Mouse (Mus musculus) intestine, embryonic 15.5 days (tissue): ENCODE measurements around the gene Plekhh1. TPM values are rescaled to one million over a fixed set of nuclear protein-coding genes. Genes with fewer than 3 reads are reported as not detected.

Experiments
- ATAC-seq: fragments of 200-750 bp; cut with Nextera tagmentation; 2 replicates; pipeline ENCODE4 v1.8.0; 2017; ENCODE audit warnings: moderate TSS enrichment, moderate library complexity
- H3K27ac ChIP-seq: fragments of 300-500 bp; sonication (generic); 2 replicates; pipeline ENCODE4 v1.5.1; 2015; ENCODE audit warnings: mild to moderate bottlenecking, inconsistent platforms
- H3K27me3 ChIP-seq: fragments of 300-500 bp; sonication (generic); replicated peaks from 2 replicates; pipeline ENCODE4 v1.6.1; 2015; ENCODE audit warnings: inconsistent platforms
- H3K36me3 ChIP-seq: fragments of 300-500 bp; sonication (generic); 2 replicates; pipeline ENCODE4 v1.6.1; 2015; ENCODE audit warnings: inconsistent platforms
- H3K4me1 ChIP-seq: fragments of 300-500 bp; sonication (generic); replicated peaks from 2 replicates; pipeline ENCODE4 v1.6.1; 2015; ENCODE audit warnings: inconsistent platforms
- H3K4me2 ChIP-seq: fragments of 300-500 bp; sonication (generic); replicated peaks from 2 replicates; pipeline ENCODE4 v1.6.1; 2015; ENCODE audit warnings: mild to moderate bottlenecking, inconsistent platforms
- H3K4me3 ChIP-seq: fragments of 300-500 bp; sonication (generic); replicated peaks from 2 replicates; pipeline ENCODE4 v1.5.1; 2015; ENCODE audit warnings: inconsistent platforms
- H3K9ac ChIP-seq: fragments of 300-500 bp; sonication (generic); 2 replicates; pipeline ENCODE4 v1.6.1; 2015; ENCODE audit warnings: inconsistent platforms
- H3K9me3 ChIP-seq: fragments of 300-500 bp; sonication (generic); 2 replicates; pipeline ENCODE4 v1.6.1; 2016; ENCODE audit warnings: inconsistent platforms
- WGBS: fragments of 180-500 bp; shearing (Covaris S2); methylation state at CpG from one replicate; pipeline ENCODE4 v1.1.7; 2015; 5-methylcytosine and 5-hydroxymethylcytosine counted together
- polyA plus RNA-seq: library from polyadenylated mRNA; unstranded; fragments of >200 nt; fragmentation: Nextera tagmentation; extraction: Ambion mirVana; gene quantifications from 2 replicates; pipeline ENCODE4 v1.2.1, GENCODE M21; 2015

Plekhh1 gene
- 6.8 and 7.3 TPM in 2 replicates for polyA plus RNA-seq

DNA sequence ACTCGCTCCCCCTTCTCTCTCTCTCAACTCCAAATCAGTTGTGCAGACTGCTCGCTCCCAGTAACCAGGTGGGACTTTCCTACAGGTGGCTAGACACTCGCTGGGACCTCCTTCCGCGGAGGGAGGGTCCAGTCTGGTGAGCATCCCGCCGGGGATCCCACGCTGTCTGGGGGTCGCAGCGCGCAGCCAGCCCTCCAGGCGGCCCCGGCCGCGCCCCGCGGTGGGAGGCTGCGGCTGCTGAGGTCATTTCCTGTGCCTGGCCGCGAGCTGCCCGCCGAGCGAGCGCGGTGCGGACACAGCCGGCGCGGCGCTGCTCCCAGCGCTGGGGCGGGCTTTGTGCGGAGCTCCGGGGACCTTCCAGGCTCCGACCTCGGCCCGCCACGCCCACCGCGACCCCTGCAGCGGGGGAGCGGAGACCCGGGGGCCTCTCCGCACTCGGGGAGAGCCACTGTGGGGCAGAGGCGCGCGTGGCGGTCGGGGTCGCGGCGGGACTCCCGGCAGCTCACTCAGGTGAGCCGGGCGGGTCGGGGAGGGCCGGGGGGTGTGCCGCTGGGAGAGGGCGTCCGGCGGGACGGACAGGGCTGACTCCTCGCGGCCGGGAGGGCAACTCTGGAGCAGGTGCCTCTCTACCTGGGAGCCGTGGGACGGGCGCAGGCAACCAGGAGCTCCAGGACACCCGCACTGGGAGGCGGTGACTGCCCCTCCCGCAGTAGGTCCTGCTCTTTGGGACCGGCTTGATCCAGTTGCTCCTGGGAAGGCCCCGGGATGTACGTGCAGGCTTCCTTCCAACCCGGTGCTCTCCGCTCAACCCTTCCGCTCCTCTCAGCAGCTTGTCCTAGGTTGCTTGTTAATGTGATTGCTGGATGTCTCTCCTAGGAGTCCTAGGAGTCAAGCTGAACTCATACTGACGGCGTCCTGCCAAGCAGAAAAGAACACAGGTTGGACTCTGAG is at the start of gene Plekhh1:
Gene Plekhh1 (plus strand): TSS at position 253 of the 951 bp plus-strand sequence.
- Histone ChIP-seq H3K9me3 (no peaks in the 10 kb centered on the region), H3K4me1 (peaks cover 8% of the 10 kb centered on the region; the same call in 1 of the 2 replicates), H3K4me2 (peak within 1 kb of the TSS; percentile 91), H3K27ac (peak within 1 kb of the TSS; percentile 74), H3K36me3 (no peaks in the 10 kb centered on the region), H3K9ac (peak within 1 kb of the TSS; percentile 90), H3K4me3 (peak within 1 kb of the TSS; percentile 82), H3K27me3 (no peaks in the 10 kb centered on the region)
- WGBS, result under 1% methylated on average over 55 of the region's 80 CpGs
- ATAC-seq, result peak; percentile 95

DNA sequence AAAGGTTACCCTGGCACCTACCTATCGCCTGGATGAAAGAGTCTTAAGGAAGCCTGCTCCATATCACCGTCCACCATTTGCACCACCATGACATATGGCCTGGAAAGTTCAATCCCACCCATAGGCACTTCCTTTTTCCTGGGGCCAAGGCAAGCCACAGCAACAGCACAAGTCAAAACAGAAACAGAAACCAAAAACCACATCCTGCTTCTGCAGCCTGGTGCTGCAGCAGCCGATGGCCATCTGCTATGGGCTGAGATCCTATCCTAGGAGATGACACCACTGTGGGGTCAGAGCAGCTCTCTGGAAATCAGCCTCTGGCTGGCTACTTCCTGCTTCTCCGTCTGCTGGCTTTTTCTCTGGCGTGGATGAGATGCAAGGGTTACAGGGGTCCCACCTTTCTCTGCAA is 48.3 kb upstream of the Plekhh1 start:
- H3K4me3 ChIP-seq, result no peak overlapping the region
- H3K27me3 ChIP-seq, result no peaks in the 10 kb centered on the region
- H3K4me1 ChIP-seq, result no peaks in the 10 kb centered on the region; the same call in 1 of the 2 replicates
- no peak overlapping the region for H3K9ac ChIP-seq
- 52% methylated on average over 5 of the region's 5 CpGs for WGBS
- H3K36me3 ChIP-seq, result no peaks in the 10 kb centered on the region
- H3K4me2 ChIP-seq, result no peak overlapping the region
- H3K9me3 ChIP-seq, result no peaks in the 10 kb centered on the region
- no peak overlapping the region for H3K27ac ChIP-seq
- peak; percentile 50 for ATAC-seq

DNA sequence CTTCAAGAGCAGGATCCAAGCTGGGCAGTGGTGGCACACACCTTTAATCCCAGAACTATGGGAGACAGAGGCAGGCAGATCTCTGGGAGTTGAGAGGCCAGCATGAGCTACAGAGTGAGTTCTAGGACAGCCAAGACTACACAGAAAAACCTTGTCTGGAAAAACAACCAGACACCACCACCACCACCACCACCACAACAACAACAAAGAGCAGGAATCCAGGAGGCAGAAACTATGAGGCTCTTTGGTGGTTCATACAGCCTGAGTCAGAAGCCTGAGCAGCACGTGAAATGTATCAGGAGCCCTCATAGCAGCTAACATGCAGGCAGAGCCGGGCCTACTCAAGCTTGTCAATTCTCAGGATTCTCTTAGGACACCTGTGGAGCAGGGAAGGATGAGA is 47.8 kb upstream of the Plekhh1 start:
- H3K4me2 ChIP-seq, result no peak overlapping the region

DNA sequence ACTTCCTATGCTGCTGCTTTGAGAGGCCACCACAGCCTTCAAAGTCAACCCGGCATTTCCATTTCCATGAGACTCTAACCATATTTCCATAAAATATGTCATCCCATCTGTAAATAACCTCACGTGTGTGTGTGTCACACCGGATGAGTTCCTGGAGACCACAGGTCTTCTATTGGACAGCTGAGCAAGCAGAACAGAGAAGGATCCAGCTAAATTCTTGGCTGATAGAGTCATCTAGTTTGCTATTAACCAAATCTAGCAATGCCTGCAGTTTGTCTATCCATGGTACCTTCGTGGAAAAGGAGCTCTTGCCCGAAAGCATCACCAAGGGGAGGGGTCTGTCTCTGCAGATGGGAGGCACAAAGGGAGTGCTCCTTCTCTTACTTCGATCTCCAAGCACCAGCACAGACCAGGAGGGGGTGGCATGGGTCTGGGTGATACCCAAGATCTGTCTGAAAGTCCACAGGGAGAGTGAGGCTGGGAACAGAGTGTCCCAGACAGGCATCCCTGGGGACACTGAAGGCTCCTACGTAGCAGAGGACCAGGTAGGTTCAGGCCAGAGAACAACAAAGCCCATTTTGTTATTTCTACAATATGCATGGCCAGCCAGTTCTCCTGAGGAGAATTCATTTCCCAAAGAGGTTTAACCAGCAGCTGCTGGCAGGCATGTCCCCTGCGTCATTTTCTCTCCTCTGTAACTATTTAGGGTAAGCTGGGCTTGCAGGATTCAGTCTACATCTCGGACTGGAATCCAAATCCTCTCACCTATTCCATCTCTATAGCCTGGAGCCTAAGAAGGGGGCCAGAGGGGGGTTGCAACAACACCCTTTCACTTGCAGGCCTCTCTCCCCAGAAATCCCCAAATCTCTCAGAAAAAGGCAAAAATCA is 46.8 kb upstream of the Plekhh1 start:
- Histone ChIP-seq H3K36me3 (no peaks in the 10 kb centered on the region), H3K27me3 (no peaks in the 10 kb centered on the region), H3K27ac (no peak overlapping the region), H3K4me2 (no peak overlapping the region), H3K9ac (no peak overlapping the region), H3K9me3 (no peaks in the 10 kb centered on the region), H3K4me1 (no peaks in the 10 kb centered on the region; the same call in 1 of the 2 replicates), H3K4me3 (no peak overlapping the region)
- 59% methylated on average over 9 of the region's 9 CpGs for WGBS
- ATAC-seq, result no peak

More for the DNA sequence above, 47.8 kb upstream of the Plekhh1 start:
- Histone ChIP-seq H3K27ac (no peak overlapping the region), H3K9me3 (no peaks in the 10 kb centered on the region), H3K9ac (no peak overlapping the region), H3K36me3 (no peaks in the 10 kb centered on the region), H3K4me1 (no peaks in the 10 kb centered on the region; the same call in 1 of the 2 replicates), H3K27me3 (no peaks in the 10 kb centered on the region), H3K4me3 (no peak overlapping the region)
- WGBS, result 81% methylated on average over 2 of the region's 2 CpGs
- ATAC-seq, result no peak

DNA sequence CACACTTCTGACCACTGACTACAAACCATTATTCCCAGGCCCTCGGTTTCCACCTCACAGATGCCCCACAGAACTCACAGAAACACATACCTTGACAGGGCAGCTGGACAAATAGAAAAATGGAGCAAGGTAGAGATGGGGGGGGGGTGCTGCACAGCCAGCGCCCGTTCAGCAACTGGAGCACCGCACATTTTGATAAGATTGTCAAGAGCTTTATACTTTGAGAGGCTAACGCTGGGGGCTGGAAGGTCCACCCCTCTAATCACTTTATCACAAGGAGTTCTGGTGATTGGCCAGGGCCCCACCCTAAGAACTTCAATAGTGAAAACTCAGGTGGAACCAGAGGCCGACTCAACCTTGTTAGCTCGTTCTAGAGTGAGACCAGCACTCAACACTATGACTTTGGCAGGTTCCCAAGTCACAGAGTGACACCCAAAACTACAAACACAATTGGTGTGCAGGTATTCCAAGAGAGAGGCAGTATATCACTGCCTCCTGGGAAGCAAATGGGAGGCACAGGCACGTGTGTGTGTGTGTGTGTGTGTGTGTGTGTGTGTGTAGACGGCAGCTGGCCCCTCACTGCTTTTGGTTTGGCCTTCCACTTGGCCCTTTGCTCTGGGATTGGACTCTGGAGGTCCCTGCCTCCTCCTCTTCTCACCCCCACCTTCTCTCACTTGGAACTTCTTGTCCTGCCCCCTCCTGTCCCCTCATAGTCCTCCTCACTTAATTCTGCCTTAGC is 45.5 kb upstream of the Plekhh1 start:
- Histone ChIP-seq H3K27me3 (no peaks in the 10 kb centered on the region), H3K4me3 (no peak overlapping the region), H3K36me3 (no peaks in the 10 kb centered on the region), H3K4me2 (no peak overlapping the region), H3K27ac (no peak overlapping the region), H3K9me3 (no peaks in the 10 kb centered on the region), H3K4me1 (no peaks in the 10 kb centered on the region; the same call in 1 of the 2 replicates), H3K9ac (no peak overlapping the region)
- ATAC-seq, result peak; percentile 46; the same call in 1 of the 2 replicates
- WGBS, result 56% methylated on average over 9 of the region's 9 CpGs

DNA sequence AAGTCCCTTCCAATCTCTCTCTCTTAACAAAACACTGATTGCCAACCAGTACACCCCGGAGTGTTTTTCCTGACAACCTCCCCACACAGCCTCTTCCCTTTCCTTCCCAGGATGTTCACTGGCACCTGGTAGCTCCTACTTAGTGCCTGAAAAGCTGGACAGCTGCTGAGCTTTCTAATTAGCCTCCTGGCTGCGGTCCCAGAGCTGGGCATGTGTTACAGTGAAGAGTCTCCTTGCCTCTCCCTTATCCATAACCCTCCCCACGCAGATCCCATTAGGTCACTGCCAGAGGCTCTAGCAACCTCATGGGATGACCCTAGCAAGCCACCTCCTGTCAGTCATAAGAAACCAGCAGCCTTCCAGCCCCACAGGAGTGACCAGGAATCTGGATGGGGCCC is 44.9 kb upstream of the Plekhh1 start:
- Histone ChIP-seq H3K4me3 (no peak overlapping the region), H3K9ac (no peak overlapping the region), H3K4me1 (no peaks in the 10 kb centered on the region; the same call in 1 of the 2 replicates), H3K27me3 (no peaks in the 10 kb centered on the region), H3K36me3 (no peaks in the 10 kb centered on the region), H3K4me2 (no peak overlapping the region), H3K27ac (no peak overlapping the region), H3K9me3 (no peaks in the 10 kb centered on the region)
- 57% methylated on average over 3 of the region's 3 CpGs for WGBS
- ATAC-seq, result no peak

DNA sequence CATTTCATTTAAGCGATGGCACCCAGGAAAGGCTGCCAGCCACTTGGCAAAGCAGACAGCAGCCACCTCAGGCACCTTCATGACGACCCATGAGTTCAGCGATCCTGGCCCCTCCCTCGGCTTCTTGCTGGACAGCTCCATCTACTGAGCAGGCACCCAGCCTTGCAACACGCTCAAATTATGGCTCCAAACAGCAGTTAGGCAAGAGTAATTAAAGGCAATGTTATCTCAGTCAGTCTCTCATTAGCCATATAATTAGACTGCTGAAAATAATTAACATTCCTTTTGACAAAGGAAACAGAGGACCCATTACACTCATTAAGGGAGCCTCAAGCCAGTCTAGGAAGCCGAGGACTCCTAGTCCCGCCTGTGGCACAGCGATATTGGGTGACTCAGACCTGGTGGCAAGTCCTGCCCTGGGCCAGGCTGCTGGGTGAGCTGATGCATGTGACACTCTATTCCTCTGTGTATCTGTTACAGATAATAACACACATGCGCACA is 41.3 kb upstream of the Plekhh1 start:
- Histone ChIP-seq H3K4me1 (no peaks in the 10 kb centered on the region; the same call in 1 of the 2 replicates), H3K4me3 (no peak overlapping the region), H3K9ac (no peak overlapping the region), H3K27ac (no peak overlapping the region), H3K27me3 (no peaks in the 10 kb centered on the region), H3K36me3 (no peaks in the 10 kb centered on the region), H3K9me3 (no peaks in the 10 kb centered on the region), H3K4me2 (no peak overlapping the region)
- peak; percentile 43; the same call in 1 of the 2 replicates for ATAC-seq
- WGBS, result 53% methylated on average over 9 of the region's 9 CpGs

GRCm38 (mm10) chr12:78996271-78996670 is 32.7 kb upstream of the Plekhh1 start:
- Histone ChIP-seq H3K4me3 (no peak overlapping the region), H3K27me3 (no peaks in the 10 kb centered on the region), H3K4me2 (no peak overlapping the region), H3K9ac (no peak overlapping the region), H3K9me3 (no peaks in the 10 kb centered on the region), H3K27ac (no peak overlapping the region), H3K36me3 (no peaks in the 10 kb centered on the region), H3K4me1 (no peaks in the 10 kb centered on the region)
- 86% methylated on average over 4 of the region's 4 CpGs for WGBS
- no peak for ATAC-seq

GRCm38 (mm10) chr12:78996711-78997110 is 32.3 kb upstream of the Plekhh1 start:
- H3K27me3 ChIP-seq, result no peaks in the 10 kb centered on the region
- no peaks in the 10 kb centered on the region for H3K9me3 ChIP-seq
- no peak overlapping the region for H3K27ac ChIP-seq
- ATAC-seq, result no peak
- H3K4me3 ChIP-seq, result no peak overlapping the region
- H3K4me2 ChIP-seq, result no peak overlapping the region
- no peaks in the 10 kb centered on the region for H3K4me1 ChIP-seq
- 40% methylated on average over 7 of the region's 7 CpGs for WGBS
- H3K36me3 ChIP-seq, result no peaks in the 10 kb centered on the region
- H3K9ac ChIP-seq, result no peak overlapping the region

DNA sequence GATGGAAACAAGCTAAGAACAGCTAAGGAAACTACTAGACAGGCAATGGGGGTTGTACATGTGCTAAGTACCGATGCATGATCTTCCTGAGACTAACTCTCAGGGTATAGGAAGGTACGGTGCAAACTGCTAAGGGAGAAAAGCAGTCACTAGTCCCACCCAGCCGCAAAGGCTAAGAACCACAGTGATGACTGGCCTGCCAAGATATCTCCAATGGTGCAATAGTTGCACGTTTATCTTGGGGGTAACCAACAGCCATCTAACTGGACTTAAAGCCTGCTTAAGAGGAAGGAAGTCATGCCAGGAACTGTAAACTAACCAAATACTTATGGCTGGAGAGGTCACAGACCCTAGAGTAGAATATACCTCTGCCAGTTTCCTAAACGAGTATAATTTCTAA is 26.6 kb upstream of the Plekhh1 start:
- Histone ChIP-seq H3K27ac (no peak overlapping the region), H3K4me2 (no peak overlapping the region), H3K27me3 (0 out of 2 replicates have a peak, but pooled peaks cover 8% of the 10 kb centered on the region), H3K9ac (no peak overlapping the region), H3K36me3 (no peaks in the 10 kb centered on the region), H3K4me3 (no peak overlapping the region), H3K4me1 (peaks cover 9% of the 10 kb centered on the region), H3K9me3 (no peaks in the 10 kb centered on the region)
- WGBS, result 74% methylated on average over 5 of the region's 5 CpGs
- ATAC-seq, result no peak

DNA sequence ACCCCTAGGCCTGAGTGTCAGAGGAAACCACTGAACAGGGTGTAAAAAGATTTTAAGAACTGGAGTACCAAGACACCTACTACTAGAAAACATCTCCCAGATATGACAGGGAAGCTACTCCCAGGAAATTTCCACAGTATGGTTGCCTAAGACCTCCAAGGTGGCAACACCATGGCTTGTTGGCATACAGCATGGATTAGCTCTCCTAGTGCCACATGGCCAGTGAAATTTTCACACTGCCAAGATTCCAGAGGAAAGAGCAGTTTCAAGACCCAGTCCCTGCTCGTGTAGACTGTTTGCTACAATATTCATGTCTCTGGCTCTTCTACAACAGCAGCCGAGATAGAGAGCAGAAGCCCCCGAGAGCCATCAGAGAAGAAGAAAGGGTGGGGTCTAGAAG is 26.0 kb upstream of the Plekhh1 start:
- no peak overlapping the region for H3K4me3 ChIP-seq
- H3K27ac ChIP-seq, result no peak overlapping the region
- no peaks in the 10 kb centered on the region for H3K9me3 ChIP-seq
- peaks cover 10% of the 10 kb centered on the region for H3K4me1 ChIP-seq
- H3K27me3 ChIP-seq, result 0 out of 2 replicates have a peak, but pooled peaks cover 8% of the 10 kb centered on the region
- WGBS, result 83% methylated on average over 3 of the region's 3 CpGs
- no peak overlapping the region for H3K9ac ChIP-seq
- H3K36me3 ChIP-seq, result no peaks in the 10 kb centered on the region
- no peak overlapping the region for H3K4me2 ChIP-seq
- no peak for ATAC-seq
